Mouse (Mus musculus) midbrain, embryonic 12.5 days (tissue): ENCODE data around the gene Slc1a7. TPM values are rescaled to one million over a fixed set of nuclear protein-coding genes. Genes with fewer than 3 reads are reported as not detected.

Experiments used
- ATAC-seq: fragments of 200-750 bp; cut with Nextera tagmentation; 2 replicates; pipeline ENCODE4 v1.8.0; 2017; ENCODE audit warnings: low read depth, moderate TSS enrichment, moderate library complexity; ENCODE audit not compliant: low FRiP score
- H3K27ac ChIP-seq: fragments of 300-500 bp; sonication (generic); replicated peaks from 2 replicates; pipeline ENCODE4 v1.5.1; 2016; ENCODE audit warnings: mild to moderate bottlenecking
- H3K27me3 ChIP-seq: fragments of 300-500 bp; sonication (generic); 2 replicates; pipeline ENCODE4 v1.6.1; 2016; ENCODE audit warnings: mild to moderate bottlenecking
- H3K36me3 ChIP-seq: fragments of 300-500 bp; sonication (generic); 2 replicates; pipeline ENCODE4 v1.6.1; 2016
- H3K4me1 ChIP-seq: fragments of 300-500 bp; sonication (generic); 2 replicates; pipeline ENCODE4 v1.6.1; 2016
- H3K4me2 ChIP-seq: fragments of 300-500 bp; sonication (generic); replicated peaks from 2 replicates; pipeline ENCODE4 v1.6.1; 2016; ENCODE audit warnings: mild to moderate bottlenecking, moderate library complexity
- H3K4me3 ChIP-seq: fragments of 300-500 bp; sonication (generic); 2 replicates; pipeline ENCODE4 v1.5.1; 2016; ENCODE audit warnings: mild to moderate bottlenecking
- H3K9ac ChIP-seq: fragments of 300-500 bp; sonication (generic); replicated peaks from 2 replicates; pipeline ENCODE4 v1.6.1; 2016; ENCODE audit warnings: mild to moderate bottlenecking, moderate library complexity
- H3K9me3 ChIP-seq: fragments of 300-500 bp; sonication (generic); 2 replicates; pipeline ENCODE4 v1.6.1; 2016; ENCODE audit warnings: mild to moderate bottlenecking
- WGBS: fragments of 180-500 bp; shearing (Covaris S2); methylation state at CpG from one replicate; pipeline ENCODE4 v1.1.7; 2016; 5-methylcytosine and 5-hydroxymethylcytosine counted together
- polyA plus RNA-seq: library from polyadenylated mRNA; unstranded; fragments of >200 nt; fragmentation: Nextera tagmentation; extraction: Ambion mirVana; gene quantifications from 2 replicates; pipeline ENCODE4 v1.2.1, GENCODE M21; 2016

Gene Slc1a7
- polyA plus RNA-seq, 1 experiment from 2014 or later = not detected

DNA sequence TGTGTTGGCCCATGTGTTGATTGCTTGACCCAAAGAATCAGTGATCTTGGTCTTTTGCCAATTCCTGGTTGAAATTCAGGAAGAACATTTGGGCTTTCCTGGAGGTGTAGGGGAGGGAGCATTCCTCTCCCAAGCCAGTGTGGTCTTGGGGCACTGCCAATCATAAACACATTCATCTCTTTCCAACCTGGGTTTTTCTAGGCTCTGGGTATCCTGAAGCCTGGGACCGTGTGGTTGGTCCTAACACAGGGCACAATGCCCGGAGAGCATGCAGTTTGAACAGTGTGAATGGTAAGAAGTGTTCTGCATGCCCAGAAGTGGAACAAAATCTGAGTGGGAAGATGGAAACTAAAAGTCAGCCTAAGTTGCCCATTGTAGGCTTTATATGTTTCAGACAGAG lies 30.0 kb upstream of the Slc1a7 start:
- no peaks in the 10 kb centered on the region for H3K4me1 ChIP-seq
- no peak for ATAC-seq
- no peak overlapping the region for H3K27ac ChIP-seq
- H3K9me3 ChIP-seq = no peaks in the 10 kb centered on the region
- no peak overlapping the region for H3K4me3 ChIP-seq
- H3K4me2 ChIP-seq = no peak overlapping the region
- H3K36me3 ChIP-seq = no peaks in the 10 kb centered on the region
- no peaks in the 10 kb centered on the region for H3K27me3 ChIP-seq
- WGBS = 87% methylated on average over 2 of the region's 2 CpGs
- H3K9ac ChIP-seq = no peak overlapping the region

DNA sequence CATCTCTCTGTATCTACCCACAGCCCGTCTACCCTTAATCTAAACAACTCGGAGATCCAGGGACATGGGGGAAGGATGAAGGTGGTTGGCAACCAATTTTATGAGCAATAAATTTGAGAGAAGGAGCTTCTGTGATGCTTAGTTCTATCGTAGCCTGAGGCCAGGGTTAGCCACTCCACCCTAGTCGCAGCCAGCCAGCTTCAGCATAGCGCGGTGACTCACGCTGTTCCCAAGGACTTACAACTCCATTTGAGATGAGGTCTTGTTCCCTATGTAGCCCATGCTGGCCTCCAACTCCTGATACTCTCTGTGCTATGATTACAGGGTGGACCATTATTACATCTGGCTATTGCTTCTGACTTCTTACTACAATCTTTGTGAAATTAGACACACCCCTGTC lies 25.4 kb upstream of the Slc1a7 start:
- Histone ChIP-seq H3K4me3 (no peak overlapping the region), H3K4me2 (no peak overlapping the region), H3K4me1 (no peaks in the 10 kb centered on the region), H3K9ac (no peak overlapping the region), H3K27me3 (no peaks in the 10 kb centered on the region), H3K36me3 (no peaks in the 10 kb centered on the region), H3K9me3 (no peaks in the 10 kb centered on the region), H3K27ac (no peak overlapping the region)
- 94% methylated on average over 7 of the region's 7 CpGs for WGBS
- no peak for ATAC-seq

- no peaks in the 10 kb centered on the region for H3K9me3 ChIP-seq
- H3K4me2 ChIP-seq = no peak overlapping the region
- H3K27me3 ChIP-seq = no peaks in the 10 kb centered on the region
- 90% methylated on average over 2 of the region's 2 CpGs for WGBS
- no peaks in the 10 kb centered on the region for H3K4me1 ChIP-seq
- no peak overlapping the region for H3K4me3 ChIP-seq
- no peaks in the 10 kb centered on the region for H3K36me3 ChIP-seq
- no peak overlapping the region for H3K27ac ChIP-seq
- no peak overlapping the region for H3K9ac ChIP-seq
- no peak for ATAC-seq
These were observed 24.0 kb upstream of the Slc1a7 start for GRCm38 (mm10) chr4:107944141-107944540.

DNA sequence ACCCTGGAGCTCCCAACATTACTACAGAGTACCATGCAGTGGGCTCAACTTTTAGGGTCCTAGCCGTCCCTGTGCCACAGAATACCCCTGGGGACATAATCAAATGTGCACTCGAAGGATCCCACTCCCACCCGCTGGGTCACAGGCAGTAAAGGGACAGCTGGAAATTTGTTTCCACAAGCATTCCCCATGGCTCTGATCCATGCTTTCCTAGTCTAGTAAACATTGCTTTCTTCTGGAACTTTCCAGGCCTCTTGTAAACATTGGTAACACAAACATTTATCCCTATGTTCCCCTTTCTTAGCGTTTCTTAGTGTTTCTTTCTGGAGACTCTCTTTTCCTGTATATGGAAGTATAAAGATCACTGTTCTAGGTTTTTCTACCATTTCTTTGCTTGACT lies 18.2 kb upstream of the Slc1a7 start:
- H3K9me3 ChIP-seq = no peaks in the 10 kb centered on the region
- no peak overlapping the region for H3K9ac ChIP-seq
- H3K4me2 ChIP-seq = no peak overlapping the region
- no peaks in the 10 kb centered on the region for H3K27me3 ChIP-seq
- no peaks in the 10 kb centered on the region for H3K36me3 ChIP-seq
- 85% methylated on average over 4 of the region's 4 CpGs for WGBS
- no peak overlapping the region for H3K27ac ChIP-seq
- no peak overlapping the region for H3K4me3 ChIP-seq
- no peaks in the 10 kb centered on the region for H3K4me1 ChIP-seq
- ATAC-seq = no peak

DNA sequence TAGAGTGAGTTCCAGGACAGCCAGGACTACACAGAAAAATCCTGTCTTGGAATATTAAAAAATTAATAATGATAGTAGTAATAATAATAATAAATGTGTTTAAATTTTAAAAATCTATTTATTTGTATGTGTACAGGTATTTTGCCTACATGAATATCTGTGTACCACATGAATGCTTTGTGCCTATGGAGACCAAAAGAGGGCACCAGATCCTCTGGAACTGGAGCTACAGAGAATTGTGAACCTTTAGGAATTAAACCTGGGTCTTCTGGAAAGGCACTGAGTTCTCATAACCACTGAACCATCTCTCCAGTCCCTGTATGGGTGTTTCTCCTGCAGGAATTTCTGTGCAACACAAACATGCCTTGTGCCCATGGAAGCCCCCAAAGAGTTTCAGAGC lies 15.3 kb upstream of the Slc1a7 start:
- ATAC-seq = no peak
- H3K4me1 ChIP-seq = no peaks in the 10 kb centered on the region

DNA sequence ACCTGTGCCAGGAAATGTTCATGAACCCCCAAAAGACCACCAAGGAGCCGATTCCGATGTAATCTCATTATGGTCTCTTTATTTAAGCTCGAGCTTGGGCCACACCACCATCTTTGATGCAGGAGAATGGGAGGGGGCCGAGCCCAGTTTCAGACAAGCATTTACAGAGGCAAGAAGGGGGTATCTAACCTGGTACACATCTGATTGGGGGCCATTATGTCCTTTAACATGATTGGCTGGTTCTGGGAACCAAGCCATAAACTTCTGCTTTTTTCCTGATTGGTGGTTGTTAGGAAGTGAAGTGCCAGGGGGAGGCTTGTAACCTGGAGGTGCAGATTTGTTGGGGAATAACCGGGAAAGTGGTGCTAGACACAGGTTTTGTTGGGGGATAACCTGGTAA lies 12.4 kb upstream of the Slc1a7 start:
- Histone ChIP-seq H3K9me3 (no peaks in the 10 kb centered on the region), H3K4me1 (no peaks in the 10 kb centered on the region), H3K9ac (no peak overlapping the region), H3K27me3 (no peaks in the 10 kb centered on the region), H3K27ac (no peak overlapping the region), H3K4me3 (no peak overlapping the region), H3K36me3 (no peaks in the 10 kb centered on the region), H3K4me2 (no peak overlapping the region)
- no peak for ATAC-seq
- 64% methylated on average over 5 of the region's 5 CpGs for WGBS

More for the DNA sequence above, 15.3 kb upstream of the Slc1a7 start:
- H3K27me3 ChIP-seq = no peaks in the 10 kb centered on the region
- no peak overlapping the region for H3K4me3 ChIP-seq
- no peaks in the 10 kb centered on the region for H3K36me3 ChIP-seq
- no peak overlapping the region for H3K4me2 ChIP-seq
- H3K9ac ChIP-seq = no peak overlapping the region
- no peaks in the 10 kb centered on the region for H3K9me3 ChIP-seq
- H3K27ac ChIP-seq = no peak overlapping the region

DNA sequence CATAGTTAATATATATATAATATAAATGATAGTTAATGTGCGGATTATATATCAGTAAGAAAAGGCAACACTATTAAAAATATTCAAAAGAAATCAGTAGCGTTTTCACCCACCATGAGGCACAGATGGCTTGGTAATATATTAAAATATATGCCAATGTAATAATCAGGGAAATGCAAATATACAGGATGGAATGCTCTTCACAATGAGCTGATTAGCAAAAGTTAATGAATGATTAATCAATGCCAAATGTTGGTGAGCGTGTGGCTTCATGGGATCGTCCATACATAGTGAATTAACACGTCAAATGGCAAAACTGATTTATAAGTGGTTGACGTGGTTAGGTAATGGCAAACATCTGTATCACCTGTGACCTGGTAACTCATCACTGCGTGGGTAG lies 9.6 kb upstream of the Slc1a7 start:
- no peak for ATAC-seq
- Histone ChIP-seq H3K36me3 (no peaks in the 10 kb centered on the region), H3K9ac (no peak overlapping the region), H3K27ac (no peak overlapping the region), H3K9me3 (no peaks in the 10 kb centered on the region), H3K4me3 (no peak overlapping the region), H3K27me3 (peaks cover 3% of the 10 kb centered on the region; the same call in 1 of the 2 replicates), H3K4me2 (no peak overlapping the region), H3K4me1 (peaks cover 9% of the 10 kb centered on the region)
- 79% methylated on average over 7 of the region's 7 CpGs for WGBS

DNA sequence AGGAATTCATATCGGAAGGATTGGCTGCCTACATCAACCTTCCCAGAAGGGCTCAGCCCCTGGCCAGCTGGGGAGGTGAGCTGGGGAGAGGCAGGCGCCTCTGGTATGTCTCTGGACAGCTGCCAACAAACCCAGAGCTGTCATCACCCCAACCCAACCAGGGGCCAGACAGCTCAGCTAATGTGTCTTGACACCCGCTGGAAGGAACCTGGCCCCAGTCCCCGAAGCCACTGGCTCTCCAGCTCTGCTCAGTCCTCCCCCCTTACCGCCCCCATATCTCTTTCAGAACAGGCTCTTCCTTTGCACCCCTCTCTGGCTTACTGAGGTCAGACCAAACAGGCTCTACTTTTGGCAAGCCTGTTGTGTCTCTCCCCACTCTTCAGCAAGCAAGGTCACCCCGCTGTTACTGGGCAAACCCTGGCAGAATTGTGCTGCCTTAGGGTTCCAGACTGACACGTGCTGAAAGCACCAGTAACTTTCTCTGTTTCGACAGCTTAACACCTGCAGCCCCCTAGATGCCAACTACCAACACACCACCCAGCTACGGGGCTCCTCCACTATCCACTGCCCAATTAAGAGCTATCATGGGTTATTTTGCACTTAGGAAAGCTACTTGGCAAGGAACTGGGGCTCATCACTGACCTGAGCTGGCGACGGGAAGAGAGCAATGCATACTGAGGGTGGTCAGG lies 5.9 kb upstream of the Slc1a7 start:
- 83% methylated on average over 11 of the region's 11 CpGs for WGBS

GRCm38 (mm10) chr4:107962792-107963191 lies 5.3 kb upstream of the Slc1a7 start:
- Histone ChIP-seq H3K36me3 (no peaks in the 10 kb centered on the region), H3K9ac (no peak overlapping the region), H3K27me3 (peaks cover 3% of the 10 kb centered on the region; the same call in 1 of the 2 replicates), H3K9me3 (no peaks in the 10 kb centered on the region), H3K4me2 (no peak overlapping the region), H3K4me3 (no peak overlapping the region), H3K27ac (no peak overlapping the region), H3K4me1 (peaks cover 9% of the 10 kb centered on the region)
- 89% methylated on average over 2 of the region's 2 CpGs for WGBS
- ATAC-seq = no peak

More for the DNA sequence above, 5.9 kb upstream of the Slc1a7 start:
- no peak overlapping the region for H3K4me3 ChIP-seq
- no peak overlapping the region for H3K9ac ChIP-seq
- no peaks in the 10 kb centered on the region for H3K36me3 ChIP-seq
- H3K4me2 ChIP-seq = no peak overlapping the region
- H3K4me1 ChIP-seq = peaks cover 9% of the 10 kb centered on the region
- no peaks in the 10 kb centered on the region for H3K9me3 ChIP-seq
- H3K27ac ChIP-seq = no peak overlapping the region
- peaks cover 3% of the 10 kb centered on the region; the same call in 1 of the 2 replicates for H3K27me3 ChIP-seq
- no peak for ATAC-seq

GRCm38 (mm10) chr4:107966416-107967109 lies 1.6 kb upstream of the Slc1a7 start:
- no peaks in the 10 kb centered on the region for H3K9me3 ChIP-seq
- ATAC-seq = no peak
- 64% methylated on average over 5 of the region's 5 CpGs for WGBS
- no peak overlapping the region for H3K4me2 ChIP-seq
- H3K9ac ChIP-seq = no peak overlapping the region
- H3K27me3 ChIP-seq = peaks cover 3% of the 10 kb centered on the region; the same call in 1 of the 2 replicates
- H3K27ac ChIP-seq = no peak overlapping the region
- no peaks in the 10 kb centered on the region for H3K36me3 ChIP-seq
- H3K4me1 ChIP-seq = peaks cover 12% of the 10 kb centered on the region
- no peak overlapping the region for H3K4me3 ChIP-seq

DNA sequence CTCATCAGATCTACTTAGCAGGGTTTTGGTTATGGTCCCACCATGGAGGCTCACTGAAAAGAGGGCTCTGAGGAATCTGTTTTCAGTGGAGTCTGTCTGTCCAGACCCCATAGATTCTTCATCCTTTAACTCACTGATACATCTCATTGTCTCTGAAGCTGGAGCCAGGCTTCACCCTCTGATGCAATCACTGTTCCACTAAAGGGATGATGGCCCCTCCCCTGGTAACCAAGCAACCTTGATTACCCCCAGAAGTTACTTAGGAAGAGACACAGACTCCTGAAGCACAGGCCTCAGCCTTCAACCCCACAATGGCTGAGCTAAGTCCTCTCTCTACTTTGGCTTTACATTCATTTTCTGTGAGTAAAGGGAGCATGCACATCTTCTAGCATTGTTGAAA lies 1.6 kb downstream of the Slc1a7 start:
- Histone ChIP-seq H3K36me3 (no peaks in the 10 kb centered on the region), H3K9me3 (no peaks in the 10 kb centered on the region), H3K9ac (no peak overlapping the region), H3K4me1 (peaks cover 3% of the 10 kb centered on the region; the same call in 1 of the 2 replicates), H3K27me3 (no peaks in the 10 kb centered on the region), H3K27ac (no peak overlapping the region), H3K4me3 (no peak overlapping the region), H3K4me2 (no peak overlapping the region)
- ATAC-seq = no peak

DNA sequence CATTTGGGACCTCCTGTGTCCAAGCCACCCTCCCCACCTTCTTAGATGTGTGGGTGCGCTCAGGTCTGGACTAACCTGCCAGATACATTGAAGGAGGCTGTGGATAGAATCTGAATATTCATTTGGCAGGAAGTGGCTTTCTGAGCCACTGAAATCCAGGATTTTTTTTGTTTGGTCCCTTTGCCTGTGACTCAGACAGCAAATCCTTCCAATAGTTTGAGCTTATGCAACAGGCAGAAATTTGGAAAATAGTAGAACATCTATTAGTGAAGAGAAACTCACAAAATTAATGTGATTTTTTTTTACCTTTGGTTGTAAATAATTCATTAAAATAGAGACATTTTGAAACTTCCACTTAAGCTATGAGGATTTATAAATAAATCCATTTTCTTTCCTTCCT lies 3.0 kb downstream of the Slc1a7 start:
- no peak overlapping the region for H3K4me2 ChIP-seq
- no peaks in the 10 kb centered on the region for H3K36me3 ChIP-seq
- WGBS = 97% methylated on average over 1 of the region's 1 CpGs
- H3K4me3 ChIP-seq = no peak overlapping the region
- no peak overlapping the region for H3K9ac ChIP-seq
- peaks cover 3% of the 10 kb centered on the region; the same call in 1 of the 2 replicates for H3K4me1 ChIP-seq
- no peaks in the 10 kb centered on the region for H3K9me3 ChIP-seq
- no peak for ATAC-seq
- no peaks in the 10 kb centered on the region for H3K27me3 ChIP-seq
- H3K27ac ChIP-seq = no peak overlapping the region
